Mouse (Mus musculus): ENCODE data around the gene Dcps. TPM values are rescaled to one million over a fixed set of nuclear protein-coding genes. Genes with fewer than 3 reads are reported as not detected.
"Not testable (repeated sequence)": the region's sequence is repeated elsewhere in the genome, so short reads cannot be mapped to it uniquely, and the experiment has no call there.

Dcps gene
- polyA plus RNA-seq, 1 experiment from 2014 or later: 85.1 TPM

- H3K4me3 ChIP-seq; H3K36me3 ChIP-seq; H3K4me2 ChIP-seq (replicated peaks); H3K9me3 ChIP-seq; H3K27ac ChIP-seq (replicated peaks); H3K4me1 ChIP-seq; H3K27me3 ChIP-seq; ATAC-seq (ENCODE audit: low FRiP score, low read depth); H3K9ac ChIP-seq (replicated peaks): not testable (repeated sequence)
These were observed 27.0 kb downstream of the Dcps start for GRCm38 (mm10) chr9:35148822-35149221.

- ATAC-seq (ENCODE audit: low FRiP score, low read depth); H3K4me1 ChIP-seq; H3K9me3 ChIP-seq; H3K27me3 ChIP-seq; H3K9ac ChIP-seq (replicated peaks); H3K27ac ChIP-seq (replicated peaks); H3K36me3 ChIP-seq; H3K4me2 ChIP-seq (replicated peaks); H3K4me3 ChIP-seq: not testable (repeated sequence)
- WGBS: 97% methylated on average over 14 of the region's 14 CpGs
These were observed 28.6 kb downstream of the Dcps start for GRCm38 (mm10) chr9:35147261-35147660.

GRCm38 (mm10) chr9:35145829-35146228 lies 30.0 kb downstream of the Dcps start:
- H3K36me3 ChIP-seq: no peaks in the 10 kb centered on the region
- H3K4me3 ChIP-seq: no peak overlapping the region
- H3K27ac ChIP-seq (replicated peaks): no peak overlapping the region
- no peak overlapping the region for H3K9ac ChIP-seq (replicated peaks)
- no peak overlapping the region for H3K4me2 ChIP-seq (replicated peaks)
- H3K27me3 ChIP-seq: no peaks in the 10 kb centered on the region
- 83% methylated on average over 1 of the region's 1 CpGs for WGBS
- no peaks in the 10 kb centered on the region for H3K4me1 ChIP-seq
- no peak for ATAC-seq (ENCODE audit: low FRiP score, low read depth)
- no peaks in the 10 kb centered on the region for H3K9me3 ChIP-seq

- Histone ChIP-seq H3K4me2 (replicated peaks) (no peak overlapping the region), H3K9me3 (no peaks in the 10 kb centered on the region), H3K9ac (replicated peaks) (no peak overlapping the region), H3K36me3 (no peaks in the 10 kb centered on the region), H3K4me1 (no peaks in the 10 kb centered on the region), H3K27ac (replicated peaks) (no peak overlapping the region), H3K27me3 (no peaks in the 10 kb centered on the region), H3K4me3 (no peak overlapping the region)
- ATAC-seq (ENCODE audit: low FRiP score, low read depth): no peak
- 89% methylated on average over 9 of the region's 9 CpGs for WGBS
These were observed 30.7 kb downstream of the Dcps start for GRCm38 (mm10) chr9:35145118-35145517.

- no peaks in the 10 kb centered on the region for H3K9me3 ChIP-seq
- peaks cover 2% of the 10 kb centered on the region; the same call in 1 of the 2 replicates for H3K4me1 ChIP-seq
- no peak overlapping the region for H3K4me3 ChIP-seq
- 84% methylated on average over 2 of the region's 2 CpGs for WGBS
- H3K36me3 ChIP-seq: no peaks in the 10 kb centered on the region
- no peak for ATAC-seq (ENCODE audit: low FRiP score, low read depth)
- no peaks in the 10 kb centered on the region for H3K27me3 ChIP-seq
- no peak overlapping the region for H3K4me2 ChIP-seq (replicated peaks)
- H3K27ac ChIP-seq (replicated peaks): no peak overlapping the region
- H3K9ac ChIP-seq (replicated peaks): no peak overlapping the region
These were observed 33.6 kb downstream of the Dcps start for GRCm38 (mm10) chr9:35142221-35142620.

- Histone ChIP-seq H3K27ac (replicated peaks) (no peak overlapping the region), H3K27me3 (no peaks in the 10 kb centered on the region), H3K4me3 (no peak overlapping the region), H3K4me1 (peaks cover 2% of the 10 kb centered on the region; the same call in 1 of the 2 replicates), H3K9me3 (no peaks in the 10 kb centered on the region), H3K36me3 (no peaks in the 10 kb centered on the region), H3K4me2 (replicated peaks) (no peak overlapping the region), H3K9ac (replicated peaks) (no peak overlapping the region)
- ATAC-seq (ENCODE audit: low FRiP score, low read depth): no peak
- WGBS: 85% methylated on average over 5 of the region's 5 CpGs
These were observed 36.6 kb downstream of the Dcps start for GRCm38 (mm10) chr9:35139231-35139744.

GRCm38 (mm10) chr9:35138029-35138428 lies 37.8 kb downstream of the Dcps start:
- no peak for ATAC-seq (ENCODE audit: low FRiP score, low read depth)
- Histone ChIP-seq H3K4me3 (no peak overlapping the region), H3K36me3 (no peaks in the 10 kb centered on the region), H3K9me3 (no peaks in the 10 kb centered on the region), H3K27ac (replicated peaks) (no peak overlapping the region), H3K4me1 (peaks cover 2% of the 10 kb centered on the region; the same call in 1 of the 2 replicates), H3K27me3 (no peaks in the 10 kb centered on the region), H3K9ac (replicated peaks) (no peak overlapping the region), H3K4me2 (replicated peaks) (no peak overlapping the region)
- WGBS: 78% methylated on average over 7 of the region's 7 CpGs

- H3K4me3 ChIP-seq: no peak overlapping the region
- ATAC-seq (ENCODE audit: low FRiP score, low read depth): no peak
- H3K27me3 ChIP-seq: no peaks in the 10 kb centered on the region
- no peak overlapping the region for H3K27ac ChIP-seq (replicated peaks)
- peaks cover 2% of the 10 kb centered on the region; the same call in 1 of the 2 replicates for H3K4me1 ChIP-seq
- H3K4me2 ChIP-seq (replicated peaks): no peak overlapping the region
- WGBS: 84% methylated on average over 6 of the region's 6 CpGs
- H3K36me3 ChIP-seq: no peaks in the 10 kb centered on the region
- H3K9ac ChIP-seq (replicated peaks): no peak overlapping the region
- H3K9me3 ChIP-seq: no peaks in the 10 kb centered on the region
These were observed 40.3 kb downstream of the Dcps start for GRCm38 (mm10) chr9:35135575-35135974.

GRCm38 (mm10) chr9:35131637-35132397 lies 44.0 kb downstream of the Dcps start:
- Histone ChIP-seq H3K27me3 (no peaks in the 10 kb centered on the region), H3K9ac (replicated peaks) (no peak overlapping the region), H3K4me1 (no peaks in the 10 kb centered on the region), H3K27ac (replicated peaks) (no peak overlapping the region), H3K9me3 (no peaks in the 10 kb centered on the region), H3K36me3 (peaks cover 7% of the 10 kb centered on the region; the same call in 1 of the 2 replicates), H3K4me2 (replicated peaks) (no peak overlapping the region), H3K4me3 (no peak overlapping the region)
- WGBS: 90% methylated on average over 16 of the region's 16 CpGs
- no peak for ATAC-seq (ENCODE audit: low FRiP score, low read depth)

- ATAC-seq (ENCODE audit: low FRiP score, low read depth): no peak
- H3K9me3 ChIP-seq: no peaks in the 10 kb centered on the region
- 92% methylated on average over 9 of the region's 9 CpGs for WGBS
- H3K9ac ChIP-seq (replicated peaks): no peak overlapping the region
- H3K4me3 ChIP-seq: no peak overlapping the region
- no peak overlapping the region for H3K4me2 ChIP-seq (replicated peaks)
- H3K27ac ChIP-seq (replicated peaks): no peak overlapping the region
- H3K36me3 ChIP-seq: peaks cover 30% of the 10 kb centered on the region; the same call in 1 of the 2 replicates
- no peaks in the 10 kb centered on the region for H3K27me3 ChIP-seq
- H3K4me1 ChIP-seq: no peaks in the 10 kb centered on the region
These were observed 46.9 kb downstream of the Dcps start for GRCm38 (mm10) chr9:35128995-35129418.

- Histone ChIP-seq H3K36me3 (peaks cover 31% of the 10 kb centered on the region; the same call in 1 of the 2 replicates), H3K4me1 (no peaks in the 10 kb centered on the region), H3K27me3 (no peaks in the 10 kb centered on the region), H3K9me3 (no peaks in the 10 kb centered on the region), H3K27ac (replicated peaks) (no peak overlapping the region), H3K4me2 (replicated peaks) (no peak overlapping the region), H3K9ac (replicated peaks) (no peak overlapping the region), H3K4me3 (no peak overlapping the region)
- WGBS: 94% methylated on average over 3 of the region's 3 CpGs
- no peak for ATAC-seq (ENCODE audit: low FRiP score, low read depth)
These were observed 47.3 kb downstream of the Dcps start for GRCm38 (mm10) chr9:35128564-35128963.

GRCm38 (mm10) chr9:35127561-35127960 lies 48.3 kb downstream of the Dcps start:
- 92% methylated on average over 5 of the region's 5 CpGs for WGBS
- Histone ChIP-seq H3K36me3 (peaks cover 35% of the 10 kb centered on the region), H3K9me3 (no peaks in the 10 kb centered on the region), H3K27me3 (no peaks in the 10 kb centered on the region), H3K4me3 (no peak overlapping the region), H3K9ac (replicated peaks) (no peak overlapping the region), H3K4me2 (replicated peaks) (no peak overlapping the region), H3K27ac (replicated peaks) (no peak overlapping the region), H3K4me1 (no peaks in the 10 kb centered on the region)
- ATAC-seq (ENCODE audit: low FRiP score, low read depth): no peak

All from midbrain, embryonic 12.5 days (tissue).